Mouse (Mus musculus) left cerebral cortex, postnatal 14 days (tissue): Measurements from ENCODE around the gene Mylk. TPM values are rescaled to one million over a fixed set of nuclear protein-coding genes. Genes with fewer than 3 reads are reported as not detected.

Experiments
- DNase-seq, 2 experiments: peaks; one replicate each; pipeline ENCODE4 v3.0.0; 2021 to 2022; ENCODE audit warnings: low spot score in 2 of 2, mixed read lengths in 1 of 2
- intact Hi-C: fragments of 180-260 bp; cut with DNase I; formaldehyde crosslinking; loops from one replicate; pipeline ENCODE4 v1.15.1; 2025
- total RNA-seq, 2 experiments: library from RNA; stranded (reverse); gene quantifications; 2 replicates each; pipeline ENCODE4 v1.2.3; 2021

Gene Mylk
- total RNA-seq, 2 experiments from 2014 or later = 11.9 to 13.9 TPM

DNA sequence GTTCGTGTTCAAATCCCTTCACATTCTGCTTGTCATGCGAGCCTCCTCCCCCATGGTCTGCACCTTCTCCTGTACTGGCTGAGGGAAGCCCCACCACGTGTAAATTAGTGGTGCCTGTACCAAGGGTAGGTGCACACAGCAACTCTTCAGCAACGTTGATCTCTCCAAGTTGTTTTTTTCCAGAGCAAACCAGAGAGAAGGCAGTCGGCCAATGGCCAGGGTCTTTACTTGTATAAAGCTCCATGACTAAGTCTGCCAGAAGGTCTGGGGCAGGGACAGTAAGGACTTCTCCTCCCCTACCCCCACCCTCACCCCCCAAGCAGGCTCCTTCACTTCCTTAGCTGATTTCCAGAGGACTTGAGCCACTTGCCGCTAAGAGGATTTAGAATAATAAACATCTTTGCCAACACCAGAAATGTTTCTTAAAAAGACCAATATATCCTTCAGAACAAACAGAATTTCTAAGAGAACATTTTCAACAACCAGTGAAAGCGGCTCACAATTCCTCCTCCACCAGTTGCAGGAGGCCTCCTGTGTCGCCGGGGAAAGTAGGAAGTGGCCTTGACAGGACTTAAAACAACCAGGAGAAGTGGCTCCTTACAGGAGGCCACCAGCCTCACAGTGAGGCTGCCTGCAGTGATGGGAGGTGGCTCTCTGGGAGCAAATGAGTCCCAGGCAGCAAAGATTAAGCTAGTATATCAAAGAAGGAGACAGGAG lies 216.0 kb downstream of the Mylk start:
- intact Hi-C loops = loop anchor here (5.0 kb wide), 1 partner anchor 39 kb away; no protein-coding TSS in a partner anchor
- no peak for DNase-seq

DNA sequence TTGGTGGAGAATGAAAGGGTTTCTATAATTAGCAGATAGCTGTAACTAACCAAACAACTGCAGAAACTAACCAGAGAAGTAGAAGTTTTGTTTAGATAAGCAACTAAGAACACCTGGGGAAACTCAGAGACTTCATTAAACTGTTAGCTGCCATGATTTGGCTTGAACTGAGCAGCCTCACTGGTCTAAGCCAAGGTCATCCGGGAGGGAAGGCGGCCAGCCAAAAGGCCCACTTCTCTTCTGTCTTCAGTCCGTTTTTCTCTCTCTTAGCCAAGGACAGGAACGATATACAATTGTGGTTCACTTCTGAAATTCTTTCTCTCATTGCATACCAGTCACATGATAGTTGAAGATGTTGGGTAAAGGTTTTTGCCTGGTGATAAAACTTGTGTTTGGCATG lies 217.3 kb downstream of the Mylk start:
- no peak for DNase-seq
- intact Hi-C loops = loop anchor here (5.0 kb wide), 1 partner anchor 40 kb away; no protein-coding TSS in a partner anchor

DNA sequence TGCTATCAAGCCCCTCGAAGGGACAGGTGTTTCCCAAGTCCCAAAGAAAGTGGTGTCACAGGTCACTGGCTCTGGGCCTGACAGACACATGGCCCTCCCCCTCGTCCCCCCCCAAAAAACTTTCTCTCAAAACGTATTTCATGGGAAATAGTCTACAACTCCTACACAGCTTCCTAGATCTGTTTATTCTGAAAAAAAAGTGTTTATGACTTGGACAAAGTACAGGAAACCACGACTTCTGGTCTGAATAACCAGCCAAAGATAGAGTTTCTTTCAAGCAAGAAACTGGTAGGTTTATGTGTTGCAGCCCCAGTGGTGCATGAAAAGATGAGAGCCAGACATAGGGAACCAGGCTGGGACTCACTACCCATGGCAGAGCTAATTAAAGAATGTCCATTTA lies 218.0 kb downstream of the Mylk start:
- intact Hi-C loops = loop anchor here (5.0 kb wide), 1 partner anchor 41 kb away; no protein-coding TSS in a partner anchor
- no peak for DNase-seq

DNA sequence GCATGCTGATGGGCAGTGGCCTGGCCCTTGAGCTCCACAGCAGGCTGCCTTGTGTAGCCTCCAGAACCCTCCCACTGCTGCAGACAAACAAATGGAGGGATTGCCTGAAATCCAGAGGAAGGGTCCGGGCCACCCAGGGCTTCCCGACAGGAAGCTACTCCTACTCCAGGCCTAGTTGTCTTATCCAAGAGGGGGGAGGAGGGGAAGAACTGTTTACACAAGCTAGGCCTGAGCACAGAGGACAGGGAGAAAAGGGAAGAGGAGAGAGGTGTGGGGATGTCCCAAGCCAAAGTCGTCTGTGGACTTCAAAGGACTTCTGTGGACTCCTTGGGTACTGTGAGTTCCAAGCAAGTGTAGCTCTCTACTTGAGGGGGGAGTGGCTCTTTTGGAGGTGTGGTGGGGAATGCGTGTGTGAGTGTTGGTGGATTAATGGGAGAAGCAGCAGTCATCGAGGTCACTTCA lies 221.6 kb downstream of the Mylk start:
- intact Hi-C loops = loop anchor here (1.0 kb wide), 1 partner anchor 64 kb away; no protein-coding TSS in a partner anchor
- DNase-seq = no peak

DNA sequence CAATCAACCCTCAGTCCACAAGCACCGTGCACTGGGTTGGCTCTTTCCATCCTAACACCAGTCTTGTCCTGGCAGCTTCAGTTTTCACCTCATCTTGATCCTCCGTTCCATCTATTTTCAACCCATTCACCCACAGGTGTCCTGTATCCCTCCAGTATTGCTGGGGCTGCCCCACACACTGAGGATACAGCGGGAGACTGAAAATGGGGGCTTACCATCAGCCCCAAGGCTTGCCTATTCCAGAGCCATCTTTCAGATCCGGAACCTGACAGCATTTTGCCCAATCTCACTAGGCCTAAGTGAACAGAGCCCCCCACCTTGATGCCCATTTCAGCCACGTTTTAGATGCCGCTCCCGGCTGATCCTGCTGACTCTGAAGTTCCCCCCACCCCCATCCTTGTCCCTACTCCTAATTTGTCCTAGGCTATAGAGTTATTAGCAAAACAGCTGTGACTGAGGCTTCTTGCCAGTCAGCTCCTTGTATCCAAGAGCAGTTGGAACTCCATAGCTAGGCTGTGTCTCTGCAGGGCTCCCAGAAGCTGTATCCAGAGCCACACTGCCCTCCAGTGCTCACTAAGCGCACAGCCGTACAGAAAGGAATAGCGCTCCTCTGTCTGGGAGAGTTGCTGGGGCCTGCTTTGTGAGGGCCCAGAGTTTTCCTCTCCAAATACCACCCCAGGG lies 222.2 kb downstream of the Mylk start:
- intact Hi-C loops = loop anchor here (1.0 kb wide), 1 partner anchor 65 kb away; no protein-coding TSS in a partner anchor
- DNase-seq = peak; percentile 84 to 86

DNA sequence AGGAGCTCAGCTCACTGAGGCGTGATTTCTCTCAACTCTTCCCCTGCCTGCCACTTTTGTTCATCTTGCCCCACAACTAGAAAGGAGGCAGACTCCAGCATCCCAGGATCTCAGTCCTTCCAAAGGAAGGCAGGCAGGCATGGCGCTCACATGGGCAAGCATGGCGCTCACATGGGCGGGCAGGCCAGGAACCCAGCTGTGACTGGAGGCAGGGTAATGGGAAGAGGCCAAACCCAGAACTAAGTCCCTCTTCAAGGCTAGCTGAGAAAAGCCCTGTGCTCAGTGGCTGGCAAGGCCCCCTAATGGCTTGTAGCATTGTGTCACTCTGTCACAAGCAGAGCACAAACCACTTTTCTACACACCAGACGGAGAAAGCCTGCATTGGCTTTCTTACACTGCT lies 223.2 kb downstream of the Mylk start:
- no peak for DNase-seq
- intact Hi-C loops = no loop called here

DNA sequence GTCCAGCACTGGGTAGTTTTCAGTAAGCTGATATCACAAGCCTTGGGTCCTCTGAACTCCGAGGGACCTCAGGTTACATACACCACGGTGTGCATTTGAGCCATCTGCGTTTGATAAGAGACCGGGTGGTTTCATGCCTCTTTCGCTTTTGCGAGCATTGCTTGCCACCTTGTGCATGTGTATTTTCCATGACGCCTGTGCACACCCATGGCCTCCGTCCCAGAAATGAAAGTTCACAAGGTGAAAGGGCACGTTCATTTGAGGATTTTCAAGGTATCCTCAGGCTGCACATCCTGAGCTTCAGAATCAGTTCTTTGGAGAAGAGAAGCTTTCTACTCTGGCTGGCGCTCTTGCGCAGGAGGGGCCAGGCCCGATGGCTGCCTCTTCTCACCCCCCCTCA lies 227.5 kb downstream of the Mylk start:
- intact Hi-C loops = no loop called here

DNA sequence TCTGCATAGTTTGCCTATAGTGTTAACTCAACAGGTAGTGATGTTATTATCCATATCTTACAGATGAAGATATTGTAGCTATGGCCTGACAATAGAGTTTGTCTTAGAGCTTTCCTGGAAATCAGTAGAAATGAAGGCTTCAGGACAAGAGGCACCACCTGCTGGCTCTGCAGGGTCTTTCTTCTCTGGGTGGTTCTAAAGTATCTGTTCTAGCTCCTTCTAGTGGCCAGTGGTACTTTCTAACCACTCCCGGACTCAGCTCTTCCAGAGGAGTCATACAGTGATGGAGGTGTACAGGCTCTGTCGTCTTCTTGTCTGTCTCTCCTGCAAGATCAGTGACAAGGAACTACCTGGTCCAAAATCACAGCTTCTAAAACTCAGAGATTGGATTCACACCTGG lies 230.5 kb downstream of the Mylk start:
- no peak for DNase-seq
- intact Hi-C loops = no loop called here

More for the DNA sequence above, 227.5 kb downstream of the Mylk start:
- DNase-seq = no peak

DNA sequence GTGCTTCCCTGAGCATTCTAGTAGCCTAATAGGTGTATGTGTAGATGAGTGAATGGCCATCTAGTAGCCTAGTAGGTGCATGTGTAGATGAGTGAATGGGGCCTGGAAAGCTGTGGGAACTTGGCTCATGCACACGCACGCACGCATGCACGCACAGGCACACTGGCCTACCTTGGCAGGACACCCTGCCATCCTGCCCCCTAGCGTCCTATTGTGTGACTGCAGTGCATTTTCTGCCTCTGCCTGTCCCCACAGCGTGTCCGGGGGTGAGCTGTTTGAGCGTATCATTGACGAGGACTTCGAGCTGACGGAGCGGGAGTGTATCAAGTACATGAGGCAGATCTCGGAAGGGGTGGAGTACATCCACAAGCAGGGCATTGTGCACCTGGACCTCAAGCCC lies 231.6 kb downstream of the Mylk start:
- intact Hi-C loops = no loop called here
- no peak for DNase-seq

DNA sequence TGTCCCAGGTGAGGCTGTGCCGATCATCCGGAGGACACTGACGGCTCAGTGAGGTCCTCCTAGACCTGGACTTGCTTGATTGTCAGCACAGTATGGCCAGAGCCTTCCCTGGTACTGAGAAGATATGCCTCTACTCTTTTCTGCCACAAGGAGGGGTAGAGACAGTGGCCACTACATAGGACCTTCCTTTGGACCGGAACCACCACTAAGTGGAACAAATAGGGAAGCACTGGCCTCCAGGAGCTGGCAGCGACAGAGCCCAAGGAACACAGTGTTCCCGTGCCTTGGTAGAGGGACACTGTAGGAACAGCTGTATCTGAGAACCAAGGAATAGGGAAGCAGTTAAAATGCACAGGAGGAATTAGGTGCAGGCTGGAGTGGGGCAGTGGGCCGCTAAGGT lies 233.0 kb downstream of the Mylk start:
- DNase-seq = no peak
- intact Hi-C loops = no loop called here

DNA sequence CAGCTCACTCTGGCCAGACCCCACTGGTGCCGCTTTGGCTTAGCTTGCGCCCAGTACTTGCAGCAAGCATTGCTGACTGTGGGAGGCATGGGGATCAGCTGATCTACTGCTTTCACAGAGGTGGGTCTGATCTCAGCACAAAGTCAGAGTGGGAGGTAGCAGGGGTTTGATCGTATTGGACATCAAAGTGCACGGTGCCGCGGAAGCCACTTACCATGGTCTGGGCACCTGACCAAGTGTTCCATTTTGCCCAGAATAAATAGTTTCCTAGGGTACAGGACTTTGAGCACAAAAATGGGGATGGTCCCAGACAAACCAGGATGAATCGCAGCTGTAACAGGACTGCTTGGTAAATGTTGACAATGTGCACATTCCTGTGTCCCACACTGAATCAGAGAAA lies 236.0 kb downstream of the Mylk start:
- DNase-seq = peak; percentile 34 to 66
- intact Hi-C loops = no loop called here

DNA sequence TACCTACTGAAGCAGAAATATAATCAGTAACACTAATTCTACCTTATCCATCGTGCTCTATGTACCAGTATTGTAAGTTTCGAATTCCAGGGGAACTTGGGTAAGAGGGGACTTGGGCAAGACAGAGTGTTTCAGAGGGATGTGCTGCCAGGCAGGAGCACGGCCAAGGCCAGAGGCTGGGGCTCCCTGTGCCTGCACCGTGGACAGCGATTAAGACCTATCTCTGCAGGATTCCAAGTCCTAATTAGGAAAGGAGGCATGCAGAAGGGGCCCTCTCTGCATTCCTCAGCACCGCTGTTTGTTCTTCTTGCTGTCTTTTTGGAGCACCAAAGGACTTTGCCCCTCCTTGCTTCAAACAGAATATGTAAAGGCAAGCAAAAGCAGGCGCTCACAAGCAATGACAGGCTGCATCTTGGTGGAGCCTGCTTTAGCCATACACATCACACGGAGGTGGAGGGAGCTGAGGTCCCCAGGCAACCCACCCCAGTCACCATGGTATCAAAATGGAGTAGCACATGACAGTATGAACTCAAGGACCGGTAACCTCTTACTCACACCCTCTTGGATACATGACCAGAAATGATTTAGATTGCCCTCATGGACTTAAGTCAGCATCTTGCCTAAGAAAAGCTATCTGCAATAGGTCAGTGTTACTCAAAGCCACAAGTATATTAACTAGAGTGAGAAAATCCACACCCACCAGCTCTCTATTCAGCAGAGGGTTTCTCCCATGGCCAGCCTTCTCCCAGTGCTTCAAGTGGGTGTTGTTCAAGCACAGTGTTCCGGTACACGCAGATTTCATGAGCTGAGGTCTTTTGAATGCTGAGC lies 239.4 kb downstream of the Mylk start:
- intact Hi-C loops = no loop called here
- no peak for DNase-seq

DNA sequence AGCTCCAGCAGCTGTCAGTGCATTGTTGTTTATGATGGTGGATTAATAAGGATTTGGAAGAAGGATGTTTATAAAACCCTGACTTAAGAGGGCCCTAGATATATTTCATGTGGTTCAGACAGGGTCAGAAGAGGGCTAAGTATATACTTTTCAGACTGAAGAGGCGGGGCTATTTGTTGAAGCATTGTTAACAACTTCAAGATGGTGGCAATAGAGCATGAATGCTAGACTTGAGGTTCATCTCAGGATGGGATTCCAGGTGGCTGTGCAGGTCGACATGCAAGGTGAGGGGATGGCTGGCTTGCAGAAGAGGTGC lies 240.0 kb downstream of the Mylk start:
- intact Hi-C loops = no loop called here
- no peak for DNase-seq

DNA sequence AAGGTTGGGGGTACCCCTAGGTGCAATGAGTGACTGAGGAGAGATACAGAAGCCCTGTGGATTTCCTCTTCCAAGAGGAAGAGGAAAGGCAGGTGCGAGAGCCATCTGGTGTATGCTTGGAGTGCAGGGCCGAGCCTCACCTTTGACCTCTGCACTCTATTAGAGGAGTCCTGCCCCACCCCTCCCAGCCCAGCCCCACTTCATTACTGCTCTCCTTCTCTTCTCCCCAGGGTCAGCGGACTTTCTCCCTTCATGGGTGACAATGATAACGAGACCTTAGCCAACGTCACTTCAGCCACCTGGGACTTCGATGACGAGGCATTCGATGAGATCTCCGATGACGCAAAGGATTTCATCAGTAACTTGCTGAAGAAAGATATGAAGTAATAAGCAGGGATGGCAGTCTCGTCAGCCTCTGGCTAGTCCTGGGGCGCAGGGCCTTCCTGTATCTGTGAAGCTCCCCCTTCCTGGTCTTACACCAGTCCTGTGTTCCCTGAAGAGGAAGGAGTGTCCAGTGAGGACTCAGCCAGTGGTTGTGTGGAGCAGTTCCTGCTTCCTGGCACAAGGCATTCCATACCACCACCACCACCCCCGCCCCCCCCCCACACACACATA lies 241.3 kb downstream of the Mylk start:
- intact Hi-C loops = no loop called here
- DNase-seq = no peak

DNA sequence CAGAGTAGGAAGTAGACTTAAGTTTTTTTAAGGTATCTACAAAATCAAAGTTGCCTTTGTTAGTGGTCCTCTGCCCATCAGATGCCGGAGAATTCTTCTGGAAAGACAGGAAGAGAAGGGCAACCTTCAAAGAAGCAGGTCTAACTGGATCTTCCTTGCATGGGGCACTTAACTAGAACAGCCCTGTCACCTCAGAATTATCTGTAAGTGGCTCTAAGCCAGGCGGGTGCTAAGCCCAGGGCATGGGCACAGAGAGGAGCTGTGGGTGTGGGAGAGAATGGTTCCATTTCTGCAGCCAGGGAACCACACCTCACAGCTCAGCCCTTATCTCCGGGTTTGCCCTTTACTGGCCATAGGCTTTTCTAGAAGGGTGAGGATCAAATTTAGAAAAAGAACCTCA lies 246.4 kb downstream of the Mylk start:
- DNase-seq = no peak
- intact Hi-C loops = no loop called here

DNA sequence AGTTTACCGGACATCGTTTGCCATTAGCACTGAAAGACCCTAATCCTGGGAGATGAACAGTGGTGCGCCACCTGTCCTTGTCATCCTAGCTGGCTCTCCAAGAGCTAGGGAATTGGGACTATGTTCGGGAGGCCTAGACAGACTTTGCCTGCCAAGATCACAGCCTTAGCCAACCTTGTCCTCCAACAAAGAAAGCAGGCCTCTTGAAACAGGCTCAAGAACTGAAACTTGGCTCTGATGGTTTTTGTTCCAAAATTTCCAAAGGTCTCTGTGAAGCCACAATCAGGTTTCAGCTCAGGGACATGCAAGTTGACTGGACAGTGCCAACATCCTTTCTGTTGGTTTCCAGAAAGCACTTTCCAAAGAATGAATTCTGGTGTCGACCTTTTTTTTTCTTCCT lies 247.8 kb downstream of the Mylk start:
- peak in 1 of 2 experiments; percentile 59 for DNase-seq
- intact Hi-C loops = no loop called here

DNA sequence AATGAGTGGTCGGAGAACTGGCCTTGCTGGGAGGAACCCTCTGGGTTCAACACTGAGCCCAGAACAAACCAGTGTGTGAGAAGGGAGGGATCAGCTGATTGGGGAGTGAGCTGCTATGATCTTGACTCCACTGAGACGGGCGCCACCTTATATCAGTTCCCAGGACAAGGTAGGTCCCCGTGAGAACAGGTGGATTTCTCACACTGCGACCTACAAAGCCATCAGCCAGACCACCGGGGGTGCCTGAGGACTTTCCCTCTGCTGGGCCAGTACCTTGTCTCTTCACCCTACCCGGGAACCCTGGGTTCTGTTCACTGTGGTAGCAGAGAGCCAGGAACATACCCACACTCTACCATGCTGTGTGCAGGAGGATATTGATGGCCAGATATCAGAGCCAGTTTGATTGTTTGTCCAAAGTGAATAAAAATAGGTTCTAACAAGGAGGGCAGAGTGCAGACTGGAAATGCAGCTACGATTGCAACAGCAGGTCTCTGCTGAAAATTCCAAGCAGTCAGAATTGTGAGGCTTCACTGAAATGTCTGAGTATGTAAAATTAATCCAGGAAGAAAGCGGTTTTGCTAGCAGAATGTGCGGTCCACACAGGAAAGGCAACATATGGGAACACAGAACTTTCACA lies 248.8 kb downstream of the Mylk start:
- intact Hi-C loops = no loop called here
- DNase-seq = no peak

DNA sequence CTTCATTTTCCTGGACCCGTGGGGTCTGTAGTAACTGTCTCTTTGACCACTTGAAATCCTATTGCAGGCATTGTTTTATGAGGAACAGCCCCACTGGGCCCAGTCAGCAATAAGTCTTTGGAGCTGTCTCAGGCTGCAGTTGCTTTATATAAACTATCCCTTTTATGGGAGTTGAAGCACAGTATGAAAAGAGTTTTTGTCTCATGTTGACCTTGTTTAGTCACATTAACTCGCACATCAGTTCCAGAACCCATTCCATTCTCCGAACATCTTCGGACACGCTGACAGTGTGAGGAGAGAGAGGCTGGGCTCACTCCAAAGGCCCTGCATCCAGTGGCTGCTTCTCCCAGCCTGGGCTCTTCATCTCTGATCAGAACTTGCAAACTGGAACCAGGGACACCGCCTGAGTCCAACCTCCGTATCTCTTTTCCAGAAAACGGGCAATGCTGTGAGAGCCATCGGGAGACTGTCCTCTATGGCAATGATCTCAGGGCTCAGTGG lies 249.7 kb downstream of the Mylk start:
- intact Hi-C loops = no loop called here
- no peak for DNase-seq

DNA sequence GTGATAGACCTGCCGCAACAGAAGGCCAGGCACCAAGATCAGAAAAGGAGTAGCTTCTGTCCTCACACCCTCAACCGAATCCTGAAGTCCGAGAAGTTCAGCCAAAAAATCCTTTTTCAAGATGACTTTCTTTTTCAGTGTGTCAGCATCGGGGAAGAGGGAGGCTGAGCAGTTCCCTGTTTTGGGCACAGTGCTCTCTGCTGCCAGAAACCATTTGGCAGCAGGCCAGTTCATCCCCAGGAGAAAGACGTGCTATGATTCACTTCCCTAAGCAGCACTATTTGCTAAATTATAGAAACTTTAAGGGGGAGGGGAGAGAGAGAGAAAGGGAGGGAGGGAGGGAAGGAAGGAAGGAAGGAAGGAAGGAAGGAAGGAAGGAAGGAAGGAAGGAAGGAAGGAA lies 251.1 kb downstream of the Mylk start:
- intact Hi-C loops = no loop called here
- DNase-seq = peak; percentile 81 to 87
